In the genomic region with DNA sequence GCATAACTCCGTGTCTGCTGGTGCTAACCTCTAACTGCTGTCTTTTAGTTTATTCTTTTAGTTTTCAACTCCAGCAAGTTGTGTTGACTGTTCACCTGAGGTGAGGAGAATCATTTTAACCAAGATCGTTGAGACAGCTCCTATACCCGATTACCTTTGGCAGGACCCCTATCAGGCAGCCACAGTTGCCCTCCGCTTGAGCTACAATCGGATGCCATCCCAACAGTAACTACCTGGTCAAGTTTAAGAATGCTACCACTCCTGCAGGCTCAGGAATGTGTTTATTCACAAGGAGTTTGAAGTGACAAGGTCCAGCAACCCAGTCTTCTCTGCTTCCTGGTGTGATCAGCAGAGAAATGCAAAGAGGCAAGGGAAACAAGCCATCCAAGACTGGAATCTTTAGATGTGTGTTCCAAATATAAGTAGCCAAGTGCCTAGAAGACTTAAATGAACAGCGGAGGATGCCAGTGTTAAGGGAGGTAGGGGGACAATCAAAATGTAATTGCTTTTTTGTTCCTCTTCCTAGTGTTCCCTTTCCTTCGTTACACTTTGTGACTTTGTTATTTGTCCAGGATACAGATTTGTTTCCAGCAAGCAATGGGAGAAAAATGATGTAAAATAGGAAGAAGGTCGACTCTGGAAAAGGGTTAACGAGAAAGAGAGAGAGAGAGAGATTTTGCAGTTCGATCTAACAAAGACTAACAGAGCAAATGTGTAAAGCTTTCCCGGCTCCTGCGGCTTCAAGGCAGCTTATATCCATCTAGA, we compare ENCODE assay signal across 13 mouse cellular contexts.
A peak's percentile ranks its signal among the peaks of the same experiment; 100 is the strongest.
DNase-seq lines count a peak whose midpoint lies in the region; ATAC-seq lines count a peak whose summit lies in the region.
"Had no signal": no experiment of that assay in that cellular context is flagged by ENCODE, and none has a peak within 500 bp of the region (broad histone marks: within the 10 kb centered on the region; RNA-seq: fewer than 3 reads in every experiment).

No protein-coding gene starts in this region.

- H3K4me1 ChIP-seq in heart, embryonic 12.5 days (replicated peaks), result peaks cover 21% of the 10 kb centered on the region
- H3K4me1 ChIP-seq in limb, embryonic 11.5 days (ENCODE audit: control insufficient read depth, insufficient read depth, low read length), result peaks cover 7% of the 10 kb centered on the region
- H3K4me1 ChIP-seq in limb, embryonic 10.5 days, result peaks cover 38% of the 10 kb centered on the region
- no peaks in the 10 kb centered on the region; the same call in 1 of the 2 replicates for H3K4me1 ChIP-seq in embryonic facial prominence, embryonic 11.5 days (ENCODE audit: control insufficient read depth, insufficient read depth, low read length)

- DNase-seq in heart, adult 9 months (ENCODE audit: low spot score in 2 of 2), result no peak
- DNase-seq in limb, embryonic 11.5 days (ENCODE audit: low spot score), result peak; percentile 58
- DNase-seq in limb, embryonic 10.5 days (ENCODE audit: low spot score), result no peak
- DNase-seq in ZHBTc4 (ENCODE audit: low read depth, low spot score), result peak; percentile 17
- peak; percentile 30 for DNase-seq in embryonic facial prominence, embryonic 11.5 days (ENCODE audit: low spot score)
- DNase-seq in layer of hippocampus, postnatal 25 days (ENCODE audit: extremely low spot score in 1 of 2, low spot score in 1 of 2), result no peak
- no peak for DNase-seq in cerebellum, postnatal 25 days
- DNase-seq: adrenal gland, postnatal 10 days; cerebellum, postnatal 14 days; liver, embryonic 13.5 days; thymus, adult 2 months had no signal

- no peaks in the 10 kb centered on the region for H3K36me3 ChIP-seq in heart, embryonic 12.5 days
- no peaks in the 10 kb centered on the region for H3K36me3 ChIP-seq in limb, embryonic 11.5 days (ENCODE audit: control insufficient read depth, insufficient read depth, low read length)
- no peaks in the 10 kb centered on the region for H3K36me3 ChIP-seq in limb, embryonic 10.5 days
- H3K36me3 ChIP-seq in embryonic facial prominence, embryonic 11.5 days (replicated peaks; ENCODE audit: control insufficient read depth, insufficient read depth, low read depth, low read length), result no peaks in the 10 kb centered on the region
- H3K36me3 ChIP-seq: hindbrain, embryonic 12.5 days; liver, embryonic 13.5 days had no signal

- ATAC-seq in heart, embryonic 12.5 days (ENCODE audit: insufficient number of reproducible peaks, low FRiP score), result no peak
- ATAC-seq in limb, embryonic 11.5 days (ENCODE audit: insufficient number of reproducible peaks, low FRiP score, low TSS enrichment, low read depth), result no peak
- no peak for ATAC-seq in embryonic facial prominence, embryonic 11.5 days (replicated peaks; ENCODE audit: insufficient number of reproducible peaks, low FRiP score, low TSS enrichment, low read depth)

- WGBS in heart, embryonic 12.5 days, result 4% methylated on average over 12 of the region's 12 CpGs
- 3% methylated on average over 12 of the region's 12 CpGs for WGBS in limb, embryonic 11.5 days
- 4% methylated on average over 12 of the region's 12 CpGs for WGBS in limb, embryonic 10.5 days
- 1% methylated on average over 12 of the region's 12 CpGs for WGBS in embryonic facial prominence, embryonic 11.5 days

- H3K4me2 ChIP-seq in heart, embryonic 12.5 days, result 0 out of 2 replicates have a peak overlapping the region, but pooled peaks have one; percentile 92
- no peak overlapping the region for H3K4me2 ChIP-seq in limb, embryonic 11.5 days (ENCODE audit: low read depth, severe bottlenecking)
- H3K4me2 ChIP-seq in embryonic facial prominence, embryonic 11.5 days (ENCODE audit: low read depth, low read length), result no peak overlapping the region
- H3K4me2 ChIP-seq: hindbrain, embryonic 12.5 days; liver, embryonic 13.5 days had no signal

- no peak overlapping the region for H3K4me3 ChIP-seq in heart, embryonic 12.5 days
- no peak overlapping the region for H3K4me3 ChIP-seq in limb, embryonic 11.5 days (ENCODE audit: low read depth, low read length)
- H3K4me3 ChIP-seq in limb, embryonic 10.5 days, result no peak overlapping the region
- no peak overlapping the region for H3K4me3 ChIP-seq in embryonic facial prominence, embryonic 11.5 days (ENCODE audit: low read depth, low read length)
- H3K4me3 ChIP-seq: hindbrain, embryonic 12.5 days; liver, embryonic 13.5 days had no signal

- H3K27me3 ChIP-seq in heart, embryonic 12.5 days (replicated peaks), result peaks cover 75% of the 10 kb centered on the region
- H3K27me3 ChIP-seq in limb, embryonic 11.5 days (ENCODE audit: control insufficient read depth, insufficient read depth, low read length), result peaks cover 40% of the 10 kb centered on the region
- H3K27me3 ChIP-seq in limb, embryonic 10.5 days (ENCODE audit: low read depth, poor library complexity, severe bottlenecking), result peaks cover 83% of the 10 kb centered on the region
- peaks cover 34% of the 10 kb centered on the region for H3K27me3 ChIP-seq in embryonic facial prominence, embryonic 11.5 days (ENCODE audit: control insufficient read depth, insufficient read depth, low read length)

- H3K9me3 ChIP-seq in heart, embryonic 12.5 days (replicated peaks), result no peaks in the 10 kb centered on the region
- no peaks in the 10 kb centered on the region for H3K9me3 ChIP-seq in limb, embryonic 11.5 days (ENCODE audit: control insufficient read depth, low read length)
- H3K9me3 ChIP-seq in limb, embryonic 10.5 days (replicated peaks), result no peaks in the 10 kb centered on the region
- H3K9me3 ChIP-seq in embryonic facial prominence, embryonic 11.5 days (replicated peaks; ENCODE audit: control insufficient read depth, low read length), result no peaks in the 10 kb centered on the region
- H3K9me3 ChIP-seq: hindbrain, embryonic 12.5 days; liver, embryonic 13.5 days had no signal

- H3K27ac ChIP-seq in heart, embryonic 12.5 days (ENCODE audit: poor library complexity, severe bottlenecking), result no peak overlapping the region
- H3K27ac ChIP-seq in limb, embryonic 11.5 days (replicated peaks; ENCODE audit: low read depth, low read length), result no peak overlapping the region
- no peak overlapping the region for H3K27ac ChIP-seq in limb, embryonic 10.5 days
- H3K27ac ChIP-seq in embryonic facial prominence, embryonic 11.5 days (replicated peaks; ENCODE audit: low read depth, low read length), result no peak overlapping the region
- H3K27ac ChIP-seq: hindbrain, embryonic 12.5 days; liver, embryonic 13.5 days had no signal

- H3K9ac ChIP-seq in heart, embryonic 12.5 days, result no peak overlapping the region
- no peak overlapping the region for H3K9ac ChIP-seq in limb, embryonic 11.5 days (ENCODE audit: low read length)
- H3K9ac ChIP-seq in embryonic facial prominence, embryonic 11.5 days (replicated peaks; ENCODE audit: low read length), result no peak overlapping the region
- H3K9ac ChIP-seq: hindbrain, embryonic 12.5 days; liver, embryonic 13.5 days had no signal

Comparison
In these comparisons a context has a peak if more than half of its experiments do, and no peak if none do; other contexts are left out.
1. DNase-seq: peak in limb, embryonic 11.5 days (single experiment), ZHBTc4 (single experiment) and embryonic facial prominence, embryonic 11.5 days (single experiment); none in heart, adult 9 months (0 of 2), limb, embryonic 10.5 days (single experiment), layer of hippocampus, postnatal 25 days (0 of 2) and cerebellum, postnatal 25 days (0 of 2).